21 mouse cellular contexts compared by ENCODE assay signal in the genomic region with DNA sequence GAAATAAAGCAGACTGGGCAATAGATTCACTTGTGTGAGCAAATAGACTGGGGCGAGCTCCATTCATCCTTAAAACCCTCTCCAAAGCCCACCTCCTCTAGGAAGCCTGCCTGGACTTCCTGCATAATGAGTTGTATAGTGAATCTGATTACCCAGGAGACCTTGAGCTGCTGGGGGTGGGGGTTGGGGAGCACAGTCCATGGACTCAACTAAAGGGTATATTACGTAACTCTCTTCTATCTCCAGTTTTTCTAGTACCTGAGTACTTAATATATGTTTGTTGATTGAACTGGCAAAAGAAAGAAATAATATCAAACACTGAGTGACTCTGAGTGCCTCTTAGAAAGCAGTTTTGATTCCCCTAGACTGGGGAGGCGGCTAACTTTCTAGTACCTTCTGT.
DNase-seq lines count a peak whose midpoint lies in the region; ATAC-seq and TF ChIP-seq lines count a peak whose summit lies in the region.
"Had no signal": no experiment of that assay in that cellular context is flagged by ENCODE, and none has a peak within 500 bp of the region (broad histone marks: within the 10 kb centered on the region; RNA-seq: fewer than 3 reads in every experiment).

No protein-coding gene starts in this region.

- no peak for TF ChIP-seq POLR2A in liver, adult 2 months (IDR thresholded peaks at IDR 0.05; ENCODE audit: extremely low read depth, insufficient read depth, low read length)

- peaks cover 5% of the 10 kb centered on the region; the same call in 1 of the 2 replicates for H3K79me2 ChIP-seq in liver, adult 2 months (ENCODE audit: control insufficient read depth, insufficient read depth, low read length)

- H3K36me3 ChIP-seq in heart, embryonic 10.5 days = no peaks in the 10 kb centered on the region
- H3K36me3 ChIP-seq in liver, adult 2 months (ENCODE audit: control insufficient read depth, insufficient read depth, low read length) = no peaks in the 10 kb centered on the region
- no peaks in the 10 kb centered on the region for H3K36me3 ChIP-seq in liver, embryonic 11.5 days (ENCODE audit: control insufficient read depth, insufficient read depth, low read length)
- no peaks in the 10 kb centered on the region for H3K36me3 ChIP-seq in intestine, embryonic 16.5 days (ENCODE audit: control insufficient read depth, insufficient read depth, low read length)
- H3K36me3 ChIP-seq: heart, embryonic 12.5 days; midbrain, embryonic 13.5 days had no signal

- 84% methylated on average over 3 of the region's 3 CpGs for whole genome bisulfite sequencing in heart, embryonic 10.5 days
- 67% methylated on average over 3 of the region's 3 CpGs for WGBS in liver, adult 2 months
- 68% methylated on average over 3 of the region's 3 CpGs for WGBS in liver, embryonic 11.5 days
- 82% methylated on average over 3 of the region's 3 CpGs for WGBS in intestine, embryonic 16.5 days

- peaks cover 33% of the 10 kb centered on the region for H3K27me3 ChIP-seq in heart, embryonic 10.5 days (ENCODE audit: insufficient read depth, poor library complexity, severe bottlenecking)
- H3K27me3 ChIP-seq in liver, adult 2 months (ENCODE audit: control insufficient read depth, insufficient read depth, low read length) = no peaks in the 10 kb centered on the region
- no peaks in the 10 kb centered on the region for H3K27me3 ChIP-seq in liver, embryonic 11.5 days (replicated peaks; ENCODE audit: control insufficient read depth, insufficient read depth, low read length)
- H3K27me3 ChIP-seq in intestine, embryonic 16.5 days (replicated peaks; ENCODE audit: control insufficient read depth, insufficient read depth, low read length) = no peaks in the 10 kb centered on the region
- H3K27me3 ChIP-seq: heart, embryonic 12.5 days; midbrain, embryonic 13.5 days had no signal

- H3K4me2 ChIP-seq in liver, embryonic 11.5 days = no peak overlapping the region
- no peak overlapping the region for H3K4me2 ChIP-seq in intestine, embryonic 16.5 days (ENCODE audit: low read depth, low read length)
- H3K4me2 ChIP-seq: heart, embryonic 12.5 days; hindbrain, embryonic 14.5 days; midbrain, embryonic 13.5 days had no signal

- H3K9me3 ChIP-seq in heart, embryonic 10.5 days = no peaks in the 10 kb centered on the region
- H3K9me3 ChIP-seq in liver, embryonic 11.5 days (ENCODE audit: control insufficient read depth, low read length) = no peaks in the 10 kb centered on the region
- no peaks in the 10 kb centered on the region for H3K9me3 ChIP-seq in intestine, embryonic 16.5 days (ENCODE audit: control insufficient read depth, low read length)
- H3K9me3 ChIP-seq: heart, embryonic 12.5 days; midbrain, embryonic 13.5 days had no signal

- H3K27ac ChIP-seq in heart, embryonic 10.5 days = peak overlapping the region; percentile 16; the same call in 1 of the 2 replicates
- H3K27ac ChIP-seq in liver, adult 2 months (replicated peaks; ENCODE audit: insufficient read depth, low read depth, low read length) = no peak overlapping the region
- H3K27ac ChIP-seq in liver, embryonic 11.5 days (ENCODE audit: low read depth, low read length) = no peak overlapping the region
- no peak overlapping the region for H3K27ac ChIP-seq in intestine, embryonic 16.5 days (ENCODE audit: low read length)
- H3K27ac ChIP-seq: hindbrain, embryonic 14.5 days; kidney, postnatal 0 days; liver, embryonic 14.5 days; midbrain, embryonic 13.5 days had no signal

- no peak for ATAC-seq in liver, embryonic 11.5 days (replicated peaks; ENCODE audit: low FRiP score)
- peak; percentile 66 for ATAC-seq in intestine, embryonic 16.5 days
- ATAC-seq: CD4-positive, CD25-positive, alpha-beta regulatory T cell, adult 4 months; forebrain, embryonic 14.5 days; midbrain, embryonic 13.5 days had no signal

- no peak for DNase-seq in heart, embryonic 10.5 days (ENCODE audit: low spot score)
- DNase-seq in heart, postnatal 25 days (ENCODE audit: low spot score) = no peak
- peak; percentile 79 for DNase-seq in liver, adult 2 months (ENCODE audit: extremely low read depth, low read depth, low spot score)
- DNase-seq in liver, embryonic 11.5 days (ENCODE audit: low spot score) = no peak
- DNase-seq in lung, postnatal 25 days (ENCODE audit: low spot score) = peak; percentile 35
- DNase-seq in thymus, adult 18-20 months = no peak
- DNase-seq: adrenal gland, postnatal 14 days; cerebellum, adult 2 months; cerebellum, postnatal 25 days; heart, postnatal 10 days; kidney, adult 18-20 months; layer of hippocampus, adult 9-11 months; thymus, adult 2 months had no signal

- H3K4me3 ChIP-seq in heart, embryonic 10.5 days = no peak overlapping the region
- no peak overlapping the region for H3K4me3 ChIP-seq in liver, adult 2 months (ENCODE audit: insufficient read depth, low read depth, low read length)
- no peak overlapping the region for H3K4me3 ChIP-seq in liver, embryonic 11.5 days (ENCODE audit: low read depth, low read length)
- H3K4me3 ChIP-seq in intestine, embryonic 16.5 days (ENCODE audit: low read length) = no peak overlapping the region
- H3K4me3 ChIP-seq: heart, embryonic 12.5 days; midbrain, embryonic 13.5 days had no signal

- intact Hi-C loops in heart, postnatal 25 days (cut with DNase I) = no loop called here

- H3K4me1 ChIP-seq in heart, embryonic 10.5 days = peaks cover 44% of the 10 kb centered on the region
- peaks cover 11% of the 10 kb centered on the region for H3K4me1 ChIP-seq in liver, adult 2 months (ENCODE audit: control insufficient read depth, insufficient read depth, low read length)
- peaks cover 9% of the 10 kb centered on the region for H3K4me1 ChIP-seq in liver, embryonic 11.5 days (replicated peaks; ENCODE audit: control insufficient read depth, insufficient read depth, low read length)
- H3K4me1 ChIP-seq in intestine, embryonic 16.5 days (ENCODE audit: control insufficient read depth, insufficient read depth, low read length) = peaks cover 6% of the 10 kb centered on the region
- H3K4me1 ChIP-seq: midbrain, embryonic 13.5 days had no signal

- H3K9ac ChIP-seq in liver, adult 2 months (ENCODE audit: low read depth, low read length) = no peak overlapping the region
- no peak overlapping the region for H3K9ac ChIP-seq in liver, embryonic 11.5 days (ENCODE audit: low read depth, low read length)
- no peak overlapping the region for H3K9ac ChIP-seq in intestine, embryonic 16.5 days (ENCODE audit: low read depth, low read length)
- H3K9ac ChIP-seq: heart, embryonic 12.5 days; hindbrain, embryonic 14.5 days; liver, embryonic 14.5 days; midbrain, embryonic 13.5 days had no signal

- TF ChIP-seq CTCF in liver, adult 2 months (IDR thresholded peaks at IDR 0.05; ENCODE audit: low read depth, low read length) = no peak

Comparison
In these comparisons a context has a peak if more than half of its experiments do, and no peak if none do; other contexts are left out.
1. DNase-seq: peak in liver, adult 2 months (single experiment) and lung, postnatal 25 days (single experiment); none in heart, embryonic 10.5 days (single experiment), heart, postnatal 25 days (single experiment), liver, embryonic 11.5 days (single experiment) and thymus, adult 18-20 months (0 of 2).